Mouse (Mus musculus) left cerebral cortex, adult 11 months (tissue): ENCODE results near the gene Stum.

ENCODE experiments used
- DNase-seq: peaks from one replicate; pipeline ENCODE4 v3.0.0; 2022; ENCODE audit warnings: low spot score

Gene Stum

DNA sequence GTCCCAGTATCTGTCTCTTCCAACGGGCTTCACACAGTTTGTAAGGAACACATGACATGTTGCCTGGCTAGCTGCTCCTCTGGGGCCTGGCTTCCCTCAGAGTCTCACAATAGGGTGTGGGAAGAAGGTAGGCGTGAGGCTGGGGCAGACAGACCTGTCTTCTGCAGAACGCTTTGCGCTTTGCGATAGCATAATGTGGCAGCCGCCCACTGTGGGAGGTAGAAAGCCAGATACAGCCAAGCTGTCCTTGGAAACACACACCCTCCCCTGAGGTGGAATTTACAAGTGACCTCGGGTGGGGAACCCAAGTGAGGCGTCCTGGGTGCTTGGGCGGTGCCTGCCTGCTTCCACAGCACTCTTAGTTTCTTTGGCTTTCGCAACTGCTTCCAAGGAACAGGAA is 98.8 kb downstream of the Stum start:
- DNase-seq = no peak

DNA sequence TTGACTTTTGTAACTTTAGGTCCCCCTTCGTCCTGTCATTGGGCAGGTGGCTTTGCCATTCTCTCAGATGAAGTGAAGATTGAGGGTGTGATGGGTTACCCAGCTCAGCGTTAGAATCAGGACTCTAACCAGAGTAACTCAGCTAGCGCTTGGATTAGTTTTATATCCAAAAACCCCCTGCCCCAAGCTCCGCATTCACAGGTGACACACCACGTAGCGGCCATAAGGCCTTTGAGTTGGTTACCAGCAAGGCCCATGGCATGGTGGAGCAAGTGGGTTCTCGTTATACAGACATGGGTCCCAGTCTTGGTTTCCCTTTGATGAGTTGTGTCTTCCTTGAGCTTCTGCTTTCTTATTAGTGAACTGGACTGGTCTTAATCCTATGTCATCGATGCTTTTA is 99.4 kb downstream of the Stum start:
- DNase-seq = no peak
